Mouse (Mus musculus) liver, embryonic 15.5 days (tissue): ENCODE results near the gene Mrps17. TPM values are rescaled to one million over a fixed set of nuclear protein-coding genes. Genes with fewer than 3 reads are reported as not detected.

Experiments used
- ATAC-seq: fragments of 200-750 bp; cut with Nextera tagmentation; 2 replicates; pipeline ENCODE4 v1.8.0; 2017; ENCODE audit warnings: moderate number of reproducible peaks, mild to moderate bottlenecking, moderate library complexity; ENCODE audit not compliant: insufficient read depth
- H3K27ac ChIP-seq: fragments of 300-500 bp; sonication (generic); replicated peaks from 2 replicates; pipeline ENCODE4 v1.5.1; 2015; ENCODE audit warnings: mild to moderate bottlenecking, inconsistent platforms
- H3K27me3 ChIP-seq: fragments of 300-500 bp; sonication (generic); 2 replicates; pipeline ENCODE4 v1.6.1; 2015; ENCODE audit warnings: mild to moderate bottlenecking, inconsistent platforms
- H3K36me3 ChIP-seq: fragments of 300-500 bp; sonication (generic); replicated peaks from 2 replicates; pipeline ENCODE4 v1.6.1; 2015; ENCODE audit warnings: moderate library complexity, mild to moderate bottlenecking, inconsistent platforms
- H3K4me1 ChIP-seq: fragments of 300-500 bp; sonication (generic); replicated peaks from 2 replicates; pipeline ENCODE4 v1.6.1; 2015; ENCODE audit warnings: inconsistent platforms
- H3K4me2 ChIP-seq: fragments of 300-500 bp; sonication (generic); 2 replicates; pipeline ENCODE4 v1.6.1; 2015; ENCODE audit warnings: moderate library complexity, mild to moderate bottlenecking, inconsistent platforms
- H3K4me3 ChIP-seq: fragments of 300-500 bp; sonication (generic); replicated peaks from 2 replicates; pipeline ENCODE4 v1.5.1; 2015; ENCODE audit warnings: mild to moderate bottlenecking, inconsistent platforms
- H3K9ac ChIP-seq: fragments of 300-500 bp; sonication (generic); 2 replicates; pipeline ENCODE4 v1.6.1; 2015; ENCODE audit warnings: moderate library complexity, mild to moderate bottlenecking, inconsistent platforms
- H3K9me3 ChIP-seq: fragments of 300-500 bp; sonication (generic); replicated peaks from 2 replicates; pipeline ENCODE4 v1.6.1; 2016; ENCODE audit warnings: inconsistent platforms
- WGBS: fragments of 180-500 bp; shearing (Covaris S2); methylation state at CpG from one replicate; pipeline ENCODE4 v1.1.7; 2015; ENCODE audit warnings: mixed read lengths; ENCODE audit not compliant: insufficient replicate concordance; 5-methylcytosine and 5-hydroxymethylcytosine counted together
- polyA plus RNA-seq: library from polyadenylated mRNA; unstranded; fragments of >200 nt; fragmentation: Nextera tagmentation; extraction: Ambion mirVana; gene quantifications from 2 replicates; pipeline ENCODE4 v1.2.1, GENCODE M21; 2015

Mrps17 gene
- polyA plus RNA-seq, 1 experiment from 2014 or later, result 95.5 TPM

DNA sequence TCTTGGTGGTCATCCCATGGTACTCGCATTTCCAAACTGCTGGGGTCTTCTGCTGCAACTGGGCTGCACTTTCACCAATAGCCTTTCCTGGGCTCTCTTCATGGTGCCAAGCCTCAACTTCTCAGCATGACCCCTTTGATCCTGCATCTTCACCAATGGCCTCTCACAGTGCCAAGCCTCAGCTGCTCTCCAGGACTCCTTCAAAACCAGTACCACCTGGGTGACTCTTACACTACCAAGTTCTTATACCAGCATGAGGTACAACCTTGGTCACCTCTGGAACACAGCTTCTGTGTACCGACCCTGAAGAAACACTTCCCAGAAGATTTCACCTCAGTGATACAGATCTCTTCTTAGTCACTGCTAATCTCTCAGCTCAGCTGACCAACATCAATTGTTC is 6.9 kb upstream of the Mrps17 start, which contains the start of gene Sept14:
Gene Sept14 (minus strand): TSS at position 101 of the 400 bp plus-strand sequence.
- H3K4me1 ChIP-seq, result 0 out of 2 replicates have a peak, but pooled peaks cover 3% of the 10 kb centered on the region
- H3K36me3 ChIP-seq, result no peaks in the 10 kb centered on the region
- H3K27me3 ChIP-seq, result peaks cover 15% of the 10 kb centered on the region; the same call in 1 of the 2 replicates
- no peak for ATAC-seq
- no peak within 1 kb of the TSS for H3K4me2 ChIP-seq
- H3K9me3 ChIP-seq, result no peaks in the 10 kb centered on the region
- WGBS, result 52% methylated on average over 2 of the region's 2 CpGs
- no peak within 1 kb of the TSS for H3K4me3 ChIP-seq
- no peak within 1 kb of the TSS for H3K9ac ChIP-seq
- no peak within 1 kb of the TSS for H3K27ac ChIP-seq

DNA sequence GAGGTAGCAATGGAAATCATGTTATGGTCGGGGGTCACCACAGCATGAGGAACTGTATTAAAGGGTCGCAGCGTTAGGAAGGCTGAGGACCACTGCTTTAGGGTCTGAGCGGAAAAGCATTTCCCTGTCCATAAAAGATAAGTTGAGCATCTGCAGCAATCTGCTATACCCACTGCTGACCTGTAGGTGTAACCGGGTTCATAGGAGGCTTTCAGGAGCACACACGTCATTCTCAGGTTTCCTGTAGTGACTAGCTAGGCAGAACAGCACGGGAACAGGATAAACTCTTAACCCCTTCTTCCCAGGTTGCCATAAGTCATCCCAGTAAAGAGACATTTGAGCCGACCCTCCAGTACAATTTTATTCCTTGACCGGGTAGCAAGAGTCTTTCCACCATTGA is 1.7 kb downstream of the Mrps17 start:
- Histone ChIP-seq H3K4me2 (no peak overlapping the region), H3K4me3 (no peak overlapping the region), H3K4me1 (peaks cover 12% of the 10 kb centered on the region), H3K36me3 (peaks cover 38% of the 10 kb centered on the region), H3K9ac (no peak overlapping the region), H3K27me3 (peaks cover 8% of the 10 kb centered on the region; the same call in 1 of the 2 replicates), H3K9me3 (no peaks in the 10 kb centered on the region), H3K27ac (no peak overlapping the region)
- no peak for ATAC-seq
- 69% methylated on average over 9 of the region's 9 CpGs for WGBS

DNA sequence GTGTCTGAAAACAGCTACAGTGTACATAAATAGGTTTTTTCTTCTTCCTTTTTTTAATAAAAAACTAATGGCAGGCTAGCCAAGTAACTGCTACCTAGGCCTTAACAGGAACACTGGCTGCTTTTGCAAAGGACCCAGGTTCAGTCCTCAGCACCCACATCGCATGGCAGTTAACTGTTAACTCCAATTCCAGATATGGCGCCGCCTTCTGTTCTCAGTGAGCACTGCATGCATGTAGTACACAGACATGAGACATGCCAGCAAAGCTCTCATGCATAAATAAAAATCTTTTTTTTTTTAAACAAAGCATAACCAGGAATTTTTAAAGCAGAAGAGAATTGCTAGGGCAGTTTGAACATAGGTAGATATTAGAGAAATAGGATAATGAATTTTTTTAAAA is 4.9 kb downstream of the Mrps17 start:
- WGBS, result 67% methylated on average over 3 of the region's 3 CpGs
- Histone ChIP-seq H3K36me3 (peaks cover 38% of the 10 kb centered on the region), H3K27ac (no peak overlapping the region), H3K4me3 (no peak overlapping the region), H3K4me2 (no peak overlapping the region), H3K9ac (no peak overlapping the region), H3K27me3 (no peaks in the 10 kb centered on the region), H3K4me1 (peaks cover 26% of the 10 kb centered on the region), H3K9me3 (no peaks in the 10 kb centered on the region)
- ATAC-seq, result no peak

- Histone ChIP-seq H3K27ac (peak overlapping the region; percentile 96), H3K36me3 (peaks cover 10% of the 10 kb centered on the region), H3K27me3 (no peaks in the 10 kb centered on the region), H3K4me2 (peak overlapping the region; percentile 78), H3K9me3 (no peaks in the 10 kb centered on the region), H3K9ac (peak overlapping the region; percentile 97; the same call in 1 of the 2 replicates), H3K4me3 (peak overlapping the region; percentile 95), H3K4me1 (peaks cover 54% of the 10 kb centered on the region)
- ATAC-seq, result peak; percentile 18
- 14% methylated on average over 4 of the region's 4 CpGs for WGBS
Measured at GRCm38 (mm10) chr5:129724268-129724667, 9.0 kb downstream of the Mrps17 start.

DNA sequence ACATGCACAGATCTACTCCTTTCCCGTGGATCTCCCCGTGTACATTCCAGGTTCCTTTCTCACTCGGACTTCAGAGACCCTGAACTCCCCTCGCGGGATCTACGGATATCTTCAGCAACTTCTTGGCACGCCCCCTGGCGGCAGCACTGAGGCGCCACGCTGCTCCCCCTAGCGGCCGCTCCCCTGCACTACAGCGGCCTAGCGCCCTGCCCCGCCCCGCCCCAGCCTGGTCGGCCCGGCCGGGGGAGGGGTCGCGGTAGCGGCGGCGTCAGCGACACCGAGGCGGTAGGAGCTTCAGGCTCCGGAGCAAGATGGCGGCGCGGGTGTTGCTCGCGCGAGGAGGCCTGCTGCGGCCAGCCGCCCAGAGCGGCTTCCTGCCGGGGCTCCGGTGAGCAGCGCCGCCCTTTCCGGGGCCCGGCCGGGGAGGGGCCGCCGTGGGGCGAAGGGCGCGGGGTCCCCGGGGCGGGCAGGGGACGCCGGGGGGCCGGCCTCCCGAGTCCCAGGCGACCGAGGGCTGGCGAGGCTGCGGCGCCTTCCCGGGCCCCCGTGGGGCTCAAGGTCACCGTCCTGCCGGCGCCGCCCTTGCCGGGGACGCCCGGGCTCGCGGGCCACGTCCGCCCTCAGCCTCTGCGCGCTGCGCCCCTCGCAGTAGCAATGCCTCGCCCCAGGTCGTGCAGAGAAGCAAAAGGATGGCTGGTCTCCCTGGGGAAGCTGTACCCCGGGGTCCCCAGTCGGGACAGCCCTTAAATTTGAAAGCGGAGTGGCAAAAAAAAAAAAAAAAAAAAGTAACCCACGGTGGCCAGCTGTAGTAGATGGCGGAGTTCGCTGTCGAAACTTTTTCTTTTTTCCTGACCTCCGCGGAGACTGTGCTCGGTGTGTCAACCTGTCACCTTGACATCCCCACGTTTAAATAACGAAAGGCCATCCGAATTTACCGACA is 9.8 kb downstream of the Mrps17 start, which contains the start of gene Nipsnap2:
Gene Nipsnap2 (plus strand): TSS at position 230 of the 940 bp plus-strand sequence.
- Histone ChIP-seq H3K9ac (peak within 1 kb of the TSS; percentile 97), H3K4me2 (peak within 1 kb of the TSS; percentile 78), H3K9me3 (no peaks in the 10 kb centered on the region), H3K27me3 (no peaks in the 10 kb centered on the region), H3K27ac (peak within 1 kb of the TSS; percentile 96), H3K4me1 (peaks cover 62% of the 10 kb centered on the region), H3K4me3 (peak within 1 kb of the TSS; percentile 95), H3K36me3 (peaks cover 2% of the 10 kb centered on the region)
- ATAC-seq, result peak; percentile 86
- WGBS, result under 1% methylated on average over 81 of the region's 93 CpGs

DNA sequence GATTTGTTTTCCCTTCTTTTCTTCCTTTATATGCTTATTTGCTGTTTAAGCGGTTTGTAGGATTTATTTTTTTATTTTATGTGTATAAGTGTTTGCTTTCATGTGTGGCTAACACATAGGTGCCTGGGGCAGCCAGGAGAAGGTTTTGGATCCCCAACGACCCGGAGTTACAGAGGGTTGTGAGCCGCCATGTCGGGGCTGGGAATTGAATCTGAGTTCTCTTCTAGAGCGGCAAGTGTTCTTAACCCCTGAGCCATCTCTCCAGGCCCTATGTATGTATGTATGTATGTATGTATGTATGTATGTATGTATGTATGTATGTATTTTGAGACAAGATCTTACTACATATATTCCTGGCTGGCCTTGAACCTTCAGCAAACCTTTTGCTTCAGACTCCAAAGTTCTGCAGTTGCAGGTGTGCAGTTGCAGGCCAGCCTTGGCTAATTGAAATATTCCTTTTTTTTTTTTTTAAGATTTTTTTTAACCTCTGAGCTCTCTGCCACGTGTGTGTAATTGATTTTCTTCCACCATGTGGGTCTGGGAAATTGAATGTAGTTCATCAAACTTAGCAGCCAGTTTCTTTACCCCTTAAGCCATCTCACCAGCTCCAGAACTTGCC is 10.6 kb downstream of the Mrps17 start:
- Histone ChIP-seq H3K9ac (peak overlapping the region; percentile 97), H3K27me3 (no peaks in the 10 kb centered on the region), H3K9me3 (no peaks in the 10 kb centered on the region), H3K4me3 (peak overlapping the region; percentile 95), H3K27ac (peak overlapping the region; percentile 96), H3K36me3 (no peaks in the 10 kb centered on the region), H3K4me1 (peaks cover 70% of the 10 kb centered on the region), H3K4me2 (peak overlapping the region; percentile 78)
- ATAC-seq, result no peak
- WGBS, result 19% methylated on average over 7 of the region's 7 CpGs

DNA sequence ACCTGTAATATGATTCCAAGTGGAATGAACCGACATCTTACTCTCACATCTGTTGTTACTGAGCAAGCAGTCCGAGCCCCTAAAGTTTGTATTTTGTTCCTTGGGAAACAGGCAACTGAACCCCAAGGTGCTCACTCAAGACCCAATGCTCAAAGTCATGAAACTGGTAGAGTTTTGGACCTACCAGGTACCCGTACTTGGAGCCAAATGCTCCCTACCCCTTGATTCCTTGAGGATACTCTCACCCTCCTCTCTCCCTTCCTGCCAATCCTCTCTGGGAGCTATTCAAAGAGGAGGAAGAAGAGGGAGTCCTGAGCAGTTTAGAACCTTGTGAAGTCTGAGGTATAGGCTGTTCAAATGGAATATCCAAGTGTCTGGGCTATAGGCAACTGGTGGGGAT is 11.5 kb downstream of the Mrps17 start:
- H3K4me2 ChIP-seq, result peak overlapping the region; percentile 78
- 0 out of 2 replicates have a peak overlapping the region, but pooled peaks have one; percentile 96 for H3K27ac ChIP-seq
- peaks cover 76% of the 10 kb centered on the region for H3K4me1 ChIP-seq
- H3K27me3 ChIP-seq, result no peaks in the 10 kb centered on the region
- WGBS, result 69% methylated on average over 3 of the region's 3 CpGs
- no peak for ATAC-seq
- H3K36me3 ChIP-seq, result no peaks in the 10 kb centered on the region
- peak overlapping the region; percentile 95; the same call in 1 of the 2 replicates for H3K4me3 ChIP-seq
- H3K9me3 ChIP-seq, result no peaks in the 10 kb centered on the region
- peak overlapping the region; percentile 97; the same call in 1 of the 2 replicates for H3K9ac ChIP-seq

GRCm38 (mm10) chr5:129729286-129729685 is 14.0 kb downstream of the Mrps17 start:
- no peaks in the 10 kb centered on the region for H3K9me3 ChIP-seq
- peak overlapping the region; percentile 68 for H3K4me2 ChIP-seq
- peaks cover 67% of the 10 kb centered on the region for H3K4me1 ChIP-seq
- H3K4me3 ChIP-seq, result no peak overlapping the region
- WGBS, result 19% methylated on average over 11 of the region's 11 CpGs
- H3K27me3 ChIP-seq, result no peaks in the 10 kb centered on the region
- peak overlapping the region; percentile 39 for H3K9ac ChIP-seq
- peak; percentile 46; the same call in 1 of the 2 replicates for ATAC-seq
- H3K27ac ChIP-seq, result peak overlapping the region; percentile 85
- H3K36me3 ChIP-seq, result no peaks in the 10 kb centered on the region

DNA sequence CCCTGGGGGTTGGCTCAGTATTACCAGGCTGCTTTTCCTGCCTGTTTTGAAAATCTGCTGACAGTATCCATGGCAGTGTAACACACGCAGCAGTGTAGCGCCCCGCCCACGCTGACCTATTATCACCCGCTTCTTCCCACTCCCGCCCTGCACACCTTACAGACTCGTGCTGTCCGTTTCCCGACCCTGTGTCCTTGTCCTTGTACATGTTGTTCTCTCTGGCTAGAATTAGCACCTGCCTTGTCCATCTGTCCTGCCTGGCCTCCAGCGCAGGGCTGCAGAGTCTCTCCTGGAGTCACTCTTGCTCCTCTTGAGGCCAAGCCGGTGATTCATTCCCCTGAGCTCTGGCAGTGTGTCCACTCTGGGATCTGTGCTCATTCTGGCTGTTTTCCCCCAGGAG is 15.0 kb downstream of the Mrps17 start:
- peaks cover 62% of the 10 kb centered on the region for H3K4me1 ChIP-seq
- peak overlapping the region; percentile 39; the same call in 1 of the 2 replicates for H3K9ac ChIP-seq
- WGBS, result 24% methylated on average over 11 of the region's 11 CpGs

GRCm38 (mm10) chr5:129731021-129731420 is 15.7 kb downstream of the Mrps17 start:
- H3K4me2 ChIP-seq, result no peak overlapping the region
- no peaks in the 10 kb centered on the region for H3K9me3 ChIP-seq
- no peak for ATAC-seq
- H3K36me3 ChIP-seq, result no peaks in the 10 kb centered on the region
- no peaks in the 10 kb centered on the region for H3K27me3 ChIP-seq
- no peak overlapping the region for H3K4me3 ChIP-seq
- peak overlapping the region; percentile 39; the same call in 1 of the 2 replicates for H3K9ac ChIP-seq
- H3K27ac ChIP-seq, result peak overlapping the region; percentile 85
- WGBS, result 68% methylated on average over 5 of the region's 5 CpGs
- H3K4me1 ChIP-seq, result peaks cover 59% of the 10 kb centered on the region

More for the DNA sequence above, 15.0 kb downstream of the Mrps17 start:
- no peak overlapping the region; the same call in 1 of the 2 replicates for H3K4me3 ChIP-seq
- H3K27ac ChIP-seq, result peak overlapping the region; percentile 85
- H3K9me3 ChIP-seq, result no peaks in the 10 kb centered on the region
- no peaks in the 10 kb centered on the region for H3K36me3 ChIP-seq
- no peaks in the 10 kb centered on the region for H3K27me3 ChIP-seq
- peak overlapping the region; percentile 68 for H3K4me2 ChIP-seq
- ATAC-seq, result peak; percentile 69

- Histone ChIP-seq H3K9ac (no peak overlapping the region), H3K36me3 (peaks cover 17% of the 10 kb centered on the region; the same call in 1 of the 2 replicates), H3K4me3 (no peak overlapping the region), H3K4me1 (peaks cover 32% of the 10 kb centered on the region), H3K9me3 (no peaks in the 10 kb centered on the region), H3K27ac (no peak overlapping the region), H3K4me2 (no peak overlapping the region), H3K27me3 (no peaks in the 10 kb centered on the region)
- WGBS, result 74% methylated on average over 1 of the region's 1 CpGs
- no peak for ATAC-seq
Measured at GRCm38 (mm10) chr5:129740976-129741375, 25.7 kb downstream of the Mrps17 start.
